Mouse (Mus musculus): ENCODE results near the gene Ssbp3.

Ssbp3 gene

GRCm38 (mm10) chr4:106989226-106989983, 78.9 kb downstream of the Ssbp3 start:
- DNase-seq = no peak

GRCm38 (mm10) chr4:106993053-106993452, 82.6 kb downstream of the Ssbp3 start:
- no peak for DNase-seq

GRCm38 (mm10) chr4:106994252-106994651, 83.8 kb downstream of the Ssbp3 start:
- no peak for DNase-seq

DNA sequence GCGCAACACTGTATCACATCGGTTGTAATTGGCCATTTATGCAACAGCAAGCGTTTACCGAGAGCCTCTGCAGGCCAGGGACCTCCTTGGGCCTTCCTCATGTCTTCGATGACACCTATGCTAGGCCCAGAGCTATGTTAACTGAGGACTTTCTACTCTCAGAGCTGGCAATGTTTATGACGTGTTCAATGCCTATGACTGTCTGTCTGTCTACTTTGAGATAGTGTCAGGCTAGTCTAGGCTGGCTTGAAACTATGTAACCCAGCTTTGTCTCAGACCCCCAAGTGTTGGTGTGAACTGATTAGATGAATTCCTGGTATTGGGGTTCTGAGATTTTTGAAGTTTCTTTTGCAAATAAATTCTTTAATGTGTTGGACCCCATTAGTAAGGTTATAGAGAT, 84.6 kb downstream of the Ssbp3 start:
- DNase-seq = no peak

DNA sequence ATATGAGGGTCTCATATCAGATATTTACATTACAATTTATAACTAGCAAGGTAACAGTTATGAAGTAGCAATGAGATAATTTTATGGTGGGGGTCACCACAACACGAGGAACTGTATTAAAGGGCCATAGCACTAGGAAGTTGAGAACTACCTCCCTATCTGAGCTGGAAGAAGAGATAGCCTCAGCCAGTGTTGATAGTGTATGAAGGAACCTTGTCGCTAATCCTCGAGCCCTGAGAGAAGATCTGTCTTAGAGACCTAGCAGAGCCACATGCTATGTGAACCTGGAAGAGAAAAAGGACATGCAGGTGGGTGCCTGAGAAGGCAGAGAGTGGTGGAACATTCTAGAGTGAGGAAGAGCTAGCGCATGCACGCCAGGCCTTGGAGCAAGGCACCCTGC, 85.0 kb downstream of the Ssbp3 start:
- no peak for DNase-seq

- DNase-seq = peak; percentile 51
Measured at GRCm38 (mm10) chr4:106996305-106997076, 86.0 kb downstream of the Ssbp3 start.

GRCm38 (mm10) chr4:107001259-107001810, 90.8 kb downstream of the Ssbp3 start:
- DNase-seq = no peak

GRCm38 (mm10) chr4:107001916-107002488, 91.5 kb downstream of the Ssbp3 start:
- DNase-seq = no peak

DNA sequence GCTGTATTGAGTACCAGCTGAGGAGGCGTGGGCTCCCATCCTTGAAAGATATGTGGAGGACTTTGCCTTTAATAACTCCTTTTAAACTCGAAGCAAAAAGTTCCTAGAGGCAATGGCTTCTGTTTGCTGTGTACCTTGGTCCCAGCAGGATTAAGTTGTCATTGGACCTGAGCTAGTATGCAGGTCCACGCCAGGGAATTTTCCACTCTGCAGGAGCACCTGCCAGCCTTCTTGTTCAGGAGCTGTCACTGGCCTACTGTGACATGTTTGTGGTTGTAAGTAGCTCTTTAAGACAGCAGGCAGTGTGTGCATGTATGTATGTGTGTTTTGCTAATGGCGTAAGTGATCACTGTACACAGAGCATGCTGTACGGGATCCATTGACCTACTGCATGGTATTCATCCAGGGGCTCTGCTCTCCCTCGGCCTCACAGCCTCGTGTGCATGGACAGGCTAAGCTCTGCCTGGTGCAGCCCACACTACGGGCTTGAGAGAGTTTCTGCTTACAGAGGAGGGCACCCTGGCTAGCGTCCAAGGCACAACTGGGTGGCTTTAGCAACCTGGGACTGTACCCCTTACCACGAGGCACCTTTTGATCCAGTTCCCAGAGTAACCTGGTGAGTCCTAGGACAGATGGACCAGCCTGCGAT, 92.1 kb downstream of the Ssbp3 start:
- no peak for DNase-seq

GRCm38 (mm10) chr4:107003199-107003598, 92.7 kb downstream of the Ssbp3 start:
- no peak for DNase-seq

GRCm38 (mm10) chr4:107003786-107004185, 93.3 kb downstream of the Ssbp3 start:
- DNase-seq = no peak

GRCm38 (mm10) chr4:107004346-107004745, 93.8 kb downstream of the Ssbp3 start:
- no peak for DNase-seq

DNA sequence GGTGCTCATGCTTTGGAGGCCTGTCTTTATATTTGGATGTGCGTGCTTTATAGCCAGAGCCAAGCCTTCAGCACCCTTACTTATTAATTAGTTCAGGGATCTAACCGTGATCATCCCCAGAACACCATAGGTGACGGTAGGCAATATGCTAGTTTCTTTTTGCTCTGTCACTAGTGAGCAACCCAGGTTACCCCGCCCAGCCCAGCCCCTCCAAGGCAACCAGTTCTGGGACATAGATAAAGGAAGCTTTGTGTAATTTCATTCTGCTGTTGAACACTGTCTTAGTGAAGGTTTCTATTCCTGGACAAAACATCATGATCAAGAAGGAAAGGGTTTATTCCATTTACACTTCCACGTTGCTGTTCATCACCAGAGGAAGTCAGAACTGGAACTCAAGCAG, 94.7 kb downstream of the Ssbp3 start:
- no peak for DNase-seq

GRCm38 (mm10) chr4:107006229-107006628, 95.7 kb downstream of the Ssbp3 start:
- no peak for DNase-seq

- no peak for DNase-seq
Measured at GRCm38 (mm10) chr4:107006807-107007206, 96.3 kb downstream of the Ssbp3 start.

- no peak for DNase-seq
Measured at GRCm38 (mm10) chr4:107007359-107007758, 96.9 kb downstream of the Ssbp3 start.

GRCm38 (mm10) chr4:107008161-107008560, 97.7 kb downstream of the Ssbp3 start:
- no peak for DNase-seq

- no peak for DNase-seq
Measured at GRCm38 (mm10) chr4:107009548-107009947, 99.0 kb downstream of the Ssbp3 start.

DNA sequence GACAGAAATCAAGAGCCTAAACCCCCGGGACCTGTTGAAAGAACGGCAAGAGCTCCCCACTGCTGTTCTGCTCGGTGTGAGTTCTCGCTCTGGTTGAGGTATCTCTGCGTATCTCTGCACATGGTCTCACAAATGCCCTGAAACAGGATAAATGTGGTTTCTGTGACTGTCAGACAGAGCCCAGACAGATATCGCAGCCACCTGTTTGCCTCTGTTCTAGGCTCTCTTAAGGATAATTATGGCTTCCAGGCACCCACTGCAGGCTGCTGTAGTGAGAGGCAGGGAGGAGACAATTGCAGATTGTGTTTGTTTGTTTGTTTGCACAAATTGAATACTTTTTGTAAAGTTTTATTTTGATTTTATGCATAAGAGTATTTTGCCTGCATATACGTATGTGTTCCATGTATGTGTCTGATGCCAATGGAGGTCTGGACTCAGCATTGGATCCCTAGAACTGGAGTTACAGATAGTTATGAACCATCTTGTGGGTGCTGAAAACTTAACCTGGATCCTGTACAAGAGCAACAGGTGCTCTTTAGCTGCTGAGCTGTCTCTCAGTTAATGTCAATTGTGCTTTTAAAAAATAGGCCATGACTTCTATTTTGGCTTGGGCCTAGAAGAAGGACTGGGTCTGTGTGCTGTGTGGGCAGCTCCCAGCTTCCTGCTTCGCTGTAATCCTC, 101.0 kb downstream of the Ssbp3 start:
- DNase-seq = no peak

- no peak for DNase-seq
Measured at GRCm38 (mm10) chr4:107012005-107012478, 101.5 kb downstream of the Ssbp3 start.

DNA sequence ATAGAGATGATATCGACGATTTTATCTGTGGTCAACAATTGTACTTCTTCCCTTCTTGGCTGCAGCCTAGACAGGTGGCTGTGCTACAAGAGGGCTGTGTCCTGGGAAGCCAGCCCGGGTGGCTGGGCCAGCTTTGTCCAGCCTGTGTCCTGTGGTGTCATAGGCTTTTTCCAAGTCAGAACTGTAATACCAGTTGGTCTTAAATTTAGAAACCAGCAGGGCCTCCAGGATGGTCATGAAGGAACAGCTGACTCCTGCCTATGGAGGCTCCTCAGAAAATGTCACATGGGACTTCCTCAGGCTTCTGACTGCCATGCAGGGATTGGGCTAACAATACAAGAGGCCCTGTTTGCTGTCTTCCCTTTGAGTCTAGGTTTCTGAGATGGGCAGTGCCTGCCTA, 102.1 kb downstream of the Ssbp3 start:
- no peak for DNase-seq

- no peak for DNase-seq
Measured at GRCm38 (mm10) chr4:107013119-107013816, 102.8 kb downstream of the Ssbp3 start.

All from right cerebral cortex, postnatal 14 days (tissue).